Comparison of ENCODE assay signal across 9 mouse cellular contexts in genomic region chr12:112760154-112760926, GRCm38 (mm10). TPM values are rescaled to one million over a fixed set of nuclear protein-coding genes. Genes with fewer than 3 reads are reported as not detected.
A peak's percentile ranks its signal among the peaks of the same experiment; 100 is the strongest.
DNase-seq lines count a peak whose midpoint lies in the region; ATAC-seq and TF ChIP-seq lines count a peak whose summit lies in the region.
"Had no signal": no experiment of that assay in that cellular context is flagged by ENCODE, and none has a peak within 500 bp of the region (broad histone marks: within the 10 kb centered on the region; RNA-seq: fewer than 3 reads in every experiment).

Pld4 (plus strand) TSS chr12:112760655.

- no peak within 1 kb of the TSS for H3K9ac ChIP-seq in forebrain, embryonic 12.5 days
- H3K9ac ChIP-seq: limb, embryonic 12.5 days had no signal

- ATAC-seq in forebrain, embryonic 12.5 days (ENCODE audit: low FRiP score) = no peak

- no peaks in the 10 kb centered on the region for H3K27me3 ChIP-seq in spleen, adult 2 months (ENCODE audit: control insufficient read depth, insufficient read depth, low read length)
- no peaks in the 10 kb centered on the region for H3K27me3 ChIP-seq in forebrain, embryonic 12.5 days
- no peaks in the 10 kb centered on the region for H3K27me3 ChIP-seq in forebrain, embryonic 10.5 days (ENCODE audit: poor library complexity, severe bottlenecking)
- H3K27me3 ChIP-seq: limb, embryonic 12.5 days had no signal

- H3K9me3 ChIP-seq in forebrain, embryonic 12.5 days = no peaks in the 10 kb centered on the region
- H3K9me3 ChIP-seq in forebrain, embryonic 10.5 days = 0 out of 2 replicates have a peak, but pooled peaks cover 4% of the 10 kb centered on the region
- H3K9me3 ChIP-seq: limb, embryonic 12.5 days had no signal

- H3K4me1 ChIP-seq in bone marrow, adult 2 months (ENCODE audit: control insufficient read depth, insufficient read depth, low read length) = peaks cover 2% of the 10 kb centered on the region
- H3K4me1 ChIP-seq in spleen, adult 2 months (ENCODE audit: control insufficient read depth, insufficient read depth, insufficient read length) = no peaks in the 10 kb centered on the region
- H3K4me1 ChIP-seq in forebrain, embryonic 12.5 days = 0 out of 2 replicates have a peak, but pooled peaks cover 3% of the 10 kb centered on the region
- peaks cover 5% of the 10 kb centered on the region for H3K4me1 ChIP-seq in forebrain, embryonic 10.5 days

- TF ChIP-seq POLR2A in bone marrow, adult 2 months (IDR thresholded peaks at IDR 0.05; ENCODE audit: borderline replicate concordance, control insufficient read depth, low read depth, low read length) = peak; percentile 79
- TF ChIP-seq POLR2A in spleen, adult 2 months (IDR thresholded peaks at IDR 0.05; ENCODE audit: low read depth, low read length) = peak; percentile 62

- no peak within 1 kb of the TSS for H3K4me2 ChIP-seq in forebrain, embryonic 12.5 days
- H3K4me2 ChIP-seq: limb, embryonic 12.5 days had no signal

- peak within 1 kb of the TSS; percentile 57 for H3K4me3 ChIP-seq in bone marrow, adult 2 months (replicated peaks; ENCODE audit: control insufficient read depth, low read depth, low read length)
- peak within 1 kb of the TSS; percentile 60 for H3K4me3 ChIP-seq in spleen, adult 2 months (ENCODE audit: extremely low read depth, insufficient read depth, insufficient read length)
- H3K4me3 ChIP-seq in forebrain, embryonic 12.5 days (replicated peaks) = no peak within 1 kb of the TSS
- no peak within 1 kb of the TSS for H3K4me3 ChIP-seq in forebrain, embryonic 10.5 days
- H3K4me3 ChIP-seq: limb, embryonic 12.5 days had no signal

- DNase-seq in layer of hippocampus, adult 18-20 months (ENCODE audit: low spot score in 2 of 2) = no peak
- no peak for DNase-seq in layer of hippocampus, postnatal 36 days
- peak; percentile 70 for DNase-seq in layer of hippocampus, adult 9-11 months
- DNase-seq in spleen, adult 2 months (ENCODE audit: low read depth in 1 of 2, low spot score in 2 of 2) = peak; percentile 50 to 76
- DNase-seq in cerebellum, adult 9-11 months = no peak
- DNase-seq in forebrain, embryonic 10.5 days (ENCODE audit: extremely low spot score, low spot score) = no peak

- TF ChIP-seq CTCF in bone marrow, adult 2 months (IDR thresholded peaks at IDR 0.05; ENCODE audit: control insufficient read depth, insufficient read depth, low read length) = no peak
- no peak for TF ChIP-seq CTCF in spleen, adult 2 months (IDR thresholded peaks at IDR 0.05; ENCODE audit: extremely low read depth, insufficient read depth, insufficient read length, insufficient replicate concordance)

- WGBS in bone marrow, adult 2 months = 12% methylated on average over 4 of the region's 4 CpGs
- 23% methylated on average over 4 of the region's 4 CpGs for WGBS in spleen, adult 2 months
- 48% methylated on average over 4 of the region's 4 CpGs for WGBS in forebrain, embryonic 12.5 days
- WGBS in forebrain, embryonic 10.5 days = 48% methylated on average over 4 of the region's 4 CpGs

- peak within 1 kb of the TSS; percentile 81 for H3K27ac ChIP-seq in bone marrow, adult 2 months (ENCODE audit: control insufficient read depth, insufficient read depth, low read depth, low read length, poor library complexity)
- H3K27ac ChIP-seq in spleen, adult 2 months (ENCODE audit: insufficient read depth, low read length) = peak within 1 kb of the TSS; percentile 87
- H3K27ac ChIP-seq in forebrain, embryonic 12.5 days = no peak within 1 kb of the TSS
- no peak within 1 kb of the TSS for H3K27ac ChIP-seq in forebrain, embryonic 10.5 days
- H3K27ac ChIP-seq: limb, embryonic 12.5 days had no signal

- peaks cover 13% of the 10 kb centered on the region for H3K36me3 ChIP-seq in spleen, adult 2 months (ENCODE audit: control insufficient read depth, insufficient read depth, low read length)
- H3K36me3 ChIP-seq in forebrain, embryonic 12.5 days (replicated peaks) = no peaks in the 10 kb centered on the region
- H3K36me3 ChIP-seq in forebrain, embryonic 10.5 days (replicated peaks) = no peaks in the 10 kb centered on the region
- H3K36me3 ChIP-seq: limb, embryonic 12.5 days had no signal

RNA-seq across cellular contexts. Expression of gene Pld4, which starts in this region (rescaled TPM):
- total RNA-seq in layer of hippocampus, adult 18-20 months (2021) = 10 to 100 TPM; 10.2 to 11.0 TPM
- total RNA-seq in layer of hippocampus, postnatal 36 days (2021) = 1 to 10 TPM; 8.7 to 9.4 TPM
- polyA plus RNA-seq in bone marrow, adult 2 months (2011; ENCODE audit: insufficient read depth, insufficient read length, low replicate concordance, missing spikeins) = 62.4 and 128 TPM in 2 replicates
- polyA plus RNA-seq in spleen, adult 2 months (2012; rRNA removed) = 332 and 401 TPM in 2 replicates
- 3.6 and 3.9 TPM in 2 replicates for polyA plus RNA-seq in forebrain, embryonic 12.5 days (2016; fragmentation: Nextera tagmentation; extraction: Ambion mirVana)
- polyA plus RNA-seq in forebrain, embryonic 10.5 days (2016; fragmentation: Nextera tagmentation; extraction: Ambion mirVana) = 3.8 and 3.9 TPM in 2 replicates

Comparison
In these comparisons a context has a peak if more than half of its experiments do, and no peak if none do; other contexts are left out.
1. RNA of gene Pld4 (polyA plus RNA-seq): 332 to 401 TPM in spleen, adult 2 months and 62.4 to 128 TPM in bone marrow, adult 2 months; 3.6 to 3.9 TPM in forebrain, embryonic 12.5 days and 3.8 to 3.9 TPM in forebrain, embryonic 10.5 days; every median in the first group is over 10 times any median in the second.
2. DNase-seq: peak in layer of hippocampus, adult 9-11 months (single experiment) and spleen, adult 2 months (2 of 2); none in layer of hippocampus, adult 18-20 months (0 of 2), layer of hippocampus, postnatal 36 days (0 of 2), cerebellum, adult 9-11 months (single experiment) and forebrain, embryonic 10.5 days (single experiment).
3. H3K27ac ChIP-seq: peak in bone marrow, adult 2 months (single experiment) and spleen, adult 2 months (single experiment); none in forebrain, embryonic 12.5 days (single experiment) and forebrain, embryonic 10.5 days (single experiment).
4. H3K4me3 ChIP-seq: peak in bone marrow, adult 2 months (single experiment) and spleen, adult 2 months (single experiment); none in forebrain, embryonic 12.5 days (single experiment) and forebrain, embryonic 10.5 days (single experiment).